Mouse (Mus musculus) natural killer cell, adult 2 months (primary cell): Measurements from ENCODE around the gene Dnajc28.
A peak's percentile ranks its signal among the peaks of the same experiment; 100 is the strongest.

ENCODE experiments used
- DNase-seq, 2 experiments: peaks; one replicate each; pipeline ENCODE4 v3.0.0; 2022; ENCODE audit warnings: low spot score in 2 of 2

The Dnajc28 gene

DNA sequence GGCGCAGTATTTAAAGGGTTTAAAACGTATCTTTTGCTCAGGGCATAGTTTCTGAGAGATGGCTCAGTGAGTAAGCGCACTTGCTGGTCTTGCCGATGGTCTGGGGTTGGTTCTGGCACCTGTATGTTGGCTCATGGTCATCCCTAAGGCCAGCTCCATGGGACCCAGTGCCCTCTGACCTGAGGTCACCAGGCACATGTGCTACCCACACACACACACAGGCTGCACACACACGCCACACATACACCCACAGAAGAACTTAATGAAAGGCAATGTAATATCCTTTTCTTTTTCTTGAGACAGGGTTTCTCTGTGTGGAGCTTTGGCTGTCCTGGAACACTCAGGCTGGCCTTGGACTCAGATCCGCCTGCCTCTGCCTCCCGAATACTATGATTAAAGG is 14.1 kb upstream of the Dnajc28 start:
- DNase-seq, result no peak

DNA sequence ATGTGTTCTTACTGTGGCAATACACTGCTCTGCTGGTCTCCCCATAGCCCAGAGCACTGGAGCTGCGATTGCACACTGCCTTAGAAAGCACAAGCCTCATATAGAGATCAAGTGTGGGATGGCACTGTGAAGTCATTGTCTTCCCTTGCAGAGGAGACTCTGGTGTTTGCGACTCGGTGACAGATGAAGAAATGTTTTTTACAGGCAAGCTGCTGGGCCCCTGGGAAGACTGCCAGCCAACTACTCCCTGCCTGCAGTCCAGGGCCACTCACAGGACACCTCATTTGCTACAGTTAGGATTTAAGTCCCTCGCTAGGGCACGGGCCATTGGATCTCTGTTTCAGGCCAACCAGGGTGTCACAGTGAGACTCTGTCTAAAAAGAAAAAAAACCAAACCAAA is 13.6 kb upstream of the Dnajc28 start:
- DNase-seq, result no peak

- DNase-seq, result no peak
These were observed 11.8 kb upstream of the Dnajc28 start for GRCm38 (mm10) chr16:91630584-91630983.

- no peak for DNase-seq
These were observed 10.9 kb upstream of the Dnajc28 start for GRCm38 (mm10) chr16:91629749-91630148.

DNA sequence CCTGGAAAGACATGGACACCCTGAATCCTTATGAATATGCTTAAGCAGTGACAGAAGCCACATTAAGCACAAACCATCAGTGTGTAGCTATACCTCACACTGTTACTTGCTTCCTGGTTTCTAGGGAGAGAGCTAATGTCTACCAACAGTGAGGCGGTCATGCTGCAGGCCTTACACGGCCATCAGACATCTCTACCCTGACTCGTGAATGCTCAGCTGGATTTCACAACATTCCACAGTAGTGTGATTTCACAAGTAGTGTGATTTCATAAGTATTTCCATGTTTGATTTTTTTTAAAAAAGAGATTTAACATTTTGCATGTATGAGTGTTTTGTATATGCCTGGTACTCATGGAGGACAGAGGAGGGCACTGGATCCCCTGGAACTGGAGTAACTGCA is 9.8 kb upstream of the Dnajc28 start:
- DNase-seq, result no peak

DNA sequence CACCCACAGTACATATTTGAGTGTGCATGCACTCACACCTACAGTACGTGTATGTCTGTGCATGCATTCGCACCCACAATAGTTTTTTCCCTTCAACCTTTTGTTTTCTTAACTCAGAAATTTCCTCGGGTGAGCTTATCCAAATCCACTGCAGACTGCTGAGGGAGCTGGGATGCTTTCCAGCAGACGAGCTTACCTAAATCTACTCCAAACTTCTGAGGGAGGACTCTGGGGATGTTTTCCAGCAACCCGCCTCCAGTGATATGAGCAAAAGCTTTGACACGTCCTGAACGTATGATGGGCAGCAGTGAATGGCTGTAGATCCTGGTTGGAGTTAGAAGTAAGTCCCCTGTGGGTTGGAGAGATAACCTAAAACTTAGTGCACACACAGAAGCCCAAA is 9.0 kb upstream of the Dnajc28 start:
- DNase-seq, result no peak

DNA sequence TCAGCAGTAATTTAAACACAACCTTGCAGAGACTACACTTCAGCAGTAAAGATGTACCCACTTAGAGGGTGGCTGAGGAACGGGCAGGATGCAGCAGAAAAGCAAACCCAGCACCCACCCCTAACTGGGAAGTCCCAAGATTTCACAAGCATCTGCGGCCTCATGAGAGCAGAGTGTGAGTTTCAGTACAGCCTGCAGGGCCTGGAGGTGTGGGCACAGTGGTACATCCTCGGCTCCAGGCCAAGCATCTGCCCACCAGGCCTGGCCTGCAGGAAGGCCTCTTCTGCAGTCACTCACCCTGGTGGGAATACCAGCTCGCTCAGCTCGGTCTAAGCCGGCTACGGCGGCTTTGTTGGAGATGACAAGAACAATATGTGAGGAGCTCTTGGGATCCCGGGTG is 4.2 kb upstream of the Dnajc28 start:
- DNase-seq, result no peak

GRCm38 (mm10) chr16:91620991-91621390 is 2.2 kb upstream of the Dnajc28 start:
- no peak for DNase-seq

DNA sequence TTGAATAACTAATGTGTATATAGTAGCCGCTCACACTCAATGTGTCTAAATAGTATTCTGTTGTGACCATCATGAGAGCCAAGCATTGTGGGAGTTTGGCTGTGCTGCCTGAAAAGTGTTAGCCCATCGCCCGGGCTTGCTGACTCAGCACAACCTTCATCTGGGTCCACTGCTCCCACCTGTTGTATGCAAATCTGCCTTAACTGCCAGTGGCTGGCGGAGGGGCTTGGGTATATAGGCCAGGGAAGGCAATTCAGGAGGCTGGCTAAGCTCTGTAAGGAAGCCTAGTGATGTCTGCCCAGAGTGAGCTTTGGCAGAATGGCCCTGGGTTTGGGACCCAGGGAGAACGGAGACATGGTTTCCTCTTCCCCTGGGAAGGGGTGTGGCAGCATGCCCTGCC is 1.4 kb upstream of the Dnajc28 start:
- no peak for DNase-seq

DNA sequence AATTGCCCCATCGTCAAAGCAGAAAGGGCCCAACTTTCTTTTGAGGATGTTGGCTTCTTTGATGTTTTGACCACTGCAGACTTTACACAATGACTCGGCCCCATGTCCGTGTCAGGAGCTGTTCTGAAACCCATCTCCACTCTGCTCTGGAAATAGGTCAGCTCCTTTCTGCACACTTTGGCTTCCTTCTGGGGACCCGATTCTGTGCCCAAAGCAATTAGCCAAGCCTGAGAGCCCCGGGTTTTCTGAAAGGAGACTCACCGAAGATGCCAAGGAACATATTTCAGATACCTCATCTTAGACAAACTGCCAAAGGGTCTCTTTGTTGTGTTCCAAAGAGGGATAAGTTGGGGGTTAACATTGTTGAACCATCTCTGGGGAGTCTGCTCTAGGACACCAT is 4.3 kb downstream of the Dnajc28 start:
- DNase-seq, result no peak

DNA sequence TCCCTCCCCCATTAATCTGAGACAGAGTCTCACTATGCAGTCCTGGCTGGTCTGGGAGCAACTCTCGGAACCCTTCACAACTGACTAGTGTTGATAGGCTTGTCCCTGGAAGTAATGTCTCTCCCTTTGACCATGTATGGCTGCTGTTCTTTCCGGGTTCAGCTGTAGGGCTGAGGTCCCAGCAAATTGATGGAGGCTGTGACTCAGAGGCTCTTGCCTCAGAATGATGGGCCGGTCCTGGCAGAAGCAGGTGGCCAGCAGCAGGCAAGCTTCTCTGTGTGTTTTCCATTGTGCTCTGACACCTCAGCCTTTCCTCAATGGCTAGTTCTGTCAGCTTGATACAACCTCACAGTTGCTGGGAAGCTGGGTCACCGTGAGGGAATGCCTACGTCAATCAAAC is 6.3 kb downstream of the Dnajc28 start:
- no peak for DNase-seq

DNA sequence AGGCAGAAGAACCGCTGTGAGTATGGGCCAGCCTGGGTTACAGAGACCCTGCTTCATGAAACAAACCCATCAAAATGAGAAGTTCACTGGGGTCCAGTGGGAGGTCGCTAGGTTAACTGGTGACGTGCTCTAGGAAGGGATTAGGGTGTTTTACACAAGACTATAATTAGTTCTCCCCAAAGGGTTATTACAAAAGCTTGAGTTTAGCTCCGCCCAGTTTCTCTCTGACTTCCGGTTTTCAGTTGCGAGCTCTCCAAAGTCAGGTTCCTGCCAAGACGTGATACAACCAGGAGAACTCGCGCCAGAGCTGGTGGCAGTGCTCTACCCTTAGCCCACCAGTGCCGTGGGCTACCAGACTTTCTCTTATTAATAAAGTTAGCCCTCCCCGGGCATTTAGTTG is 7.6 kb downstream of the Dnajc28 start:
- DNase-seq, result no peak

DNA sequence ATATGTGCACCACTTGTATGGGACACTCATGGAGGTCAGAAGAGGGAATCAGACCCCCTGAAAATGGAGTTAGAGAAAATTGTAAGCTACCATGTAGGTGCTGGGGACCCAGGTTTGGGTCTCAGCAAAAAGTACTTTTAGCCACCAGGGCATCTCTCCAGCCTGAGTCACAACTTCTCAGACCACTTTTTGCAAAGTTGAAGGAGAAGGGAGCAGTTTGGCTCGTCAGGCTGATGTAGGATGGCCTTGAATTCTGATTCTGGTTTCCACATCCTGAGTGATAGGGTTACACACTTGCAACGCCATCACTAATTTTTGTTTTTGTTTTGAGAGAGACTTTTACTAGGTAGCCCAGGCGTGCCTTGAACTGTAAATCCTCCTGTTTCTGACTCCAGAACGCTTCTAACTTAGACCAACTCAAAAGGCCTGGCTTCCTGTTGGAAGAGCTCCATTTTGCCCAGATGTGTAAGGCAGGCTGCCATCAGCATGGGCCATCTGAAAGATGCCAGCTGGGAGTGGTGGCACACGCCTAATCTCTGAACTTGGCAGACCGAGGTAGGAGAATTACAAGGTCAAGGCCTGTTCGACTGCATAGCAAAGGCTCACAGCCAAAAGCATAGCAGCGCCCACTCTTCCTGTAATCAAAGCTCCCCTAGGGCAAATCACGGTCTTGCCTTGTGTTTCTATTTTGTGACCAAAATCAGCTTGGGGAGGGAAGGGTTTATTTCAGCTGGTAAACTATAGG is 9.2 kb downstream of the Dnajc28 start:
- DNase-seq, result no peak

DNA sequence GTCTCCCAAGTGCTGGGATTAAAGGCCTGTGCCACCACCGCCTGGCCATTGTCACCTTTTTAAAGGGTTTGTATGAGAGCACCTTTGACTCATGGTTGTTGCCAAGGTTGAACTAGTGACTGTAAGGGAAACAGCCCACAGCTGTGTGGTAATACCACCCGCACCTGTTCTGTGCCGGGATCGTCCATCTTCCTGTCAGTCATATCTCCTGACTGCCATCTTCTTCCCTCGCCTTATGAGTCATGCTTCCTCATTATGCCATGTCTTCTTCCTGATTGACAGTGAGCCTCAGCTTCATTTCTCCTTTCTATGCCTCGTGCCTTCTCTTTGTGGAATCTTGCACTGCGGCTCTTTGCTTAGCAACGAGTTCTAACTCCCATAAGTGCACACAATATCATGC is 11.9 kb downstream of the Dnajc28 start:
- no peak for DNase-seq

- DNase-seq, result no peak
These were observed 13.7 kb downstream of the Dnajc28 start for GRCm38 (mm10) chr16:91605156-91605555.

GRCm38 (mm10) chr16:91601693-91602092 is 17.1 kb downstream of the Dnajc28 start:
- no peak for DNase-seq

GRCm38 (mm10) chr16:91601081-91601480 is 17.7 kb downstream of the Dnajc28 start:
- no peak for DNase-seq

GRCm38 (mm10) chr16:91599242-91599641 is 19.6 kb downstream of the Dnajc28 start:
- DNase-seq, result no peak

DNA sequence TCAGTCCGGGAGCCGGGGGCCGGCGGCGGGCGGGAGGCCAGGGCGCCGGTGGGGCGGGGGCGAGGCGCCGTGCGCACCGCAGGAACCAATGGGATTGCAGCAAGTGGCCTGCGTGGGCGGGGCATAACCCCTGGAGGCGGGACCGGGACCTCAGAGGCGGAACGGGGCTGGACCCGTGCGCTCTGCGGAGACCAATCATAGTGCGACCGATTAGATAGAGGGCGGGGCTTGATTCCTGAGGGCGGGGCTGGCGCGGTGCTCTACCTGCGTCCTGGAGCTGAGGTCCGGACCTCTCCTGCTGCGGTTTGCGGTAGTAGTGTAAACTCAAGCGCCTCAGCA is 21.2 kb downstream of the Dnajc28 start, which contains the start of gene Tmem50b:
Gene Tmem50b (minus strand): TSS at position 129 of the 339 bp plus-strand sequence.
- DNase-seq, result peak; percentile 96 to 99

GRCm38 (mm10) chr16:91596779-91597671 is 21.8 kb downstream of the Dnajc28 start:
- DNase-seq, result no peak

GRCm38 (mm10) chr16:91596397-91596778 is 22.4 kb downstream of the Dnajc28 start:
- peak in 1 of 2 experiments; percentile 33 for DNase-seq

DNA sequence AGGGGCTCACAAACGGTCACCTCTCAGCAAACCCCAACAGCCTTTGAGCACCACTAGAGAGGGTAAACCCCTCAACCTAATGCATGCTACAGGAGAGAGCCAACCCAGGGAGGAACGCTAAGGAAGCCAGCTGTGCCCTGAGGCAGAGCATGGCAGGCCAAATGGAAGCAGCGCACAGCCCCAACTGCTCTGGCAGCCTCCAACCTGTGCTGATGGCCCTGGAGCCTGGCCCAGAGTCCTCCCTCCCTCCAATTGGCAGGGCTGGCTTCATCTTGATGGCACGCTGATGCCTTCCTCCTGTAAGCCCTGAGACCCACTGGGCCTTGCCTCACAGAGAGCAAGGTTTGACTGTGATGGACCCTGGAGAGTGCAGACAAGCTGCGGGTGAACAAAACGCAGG is 23.8 kb downstream of the Dnajc28 start:
- no peak for DNase-seq

- no peak for DNase-seq
These were observed 25.6 kb downstream of the Dnajc28 start for GRCm38 (mm10) chr16:91593262-91593661.
